Mouse (Mus musculus) olfactory bulb, adult 2 months (tissue): Measurements from ENCODE around the gene Wdfy2. TPM values are rescaled to one million over a fixed set of nuclear protein-coding genes. Genes with fewer than 3 reads are reported as not detected.
"Not testable (repeated sequence)": the region's sequence is repeated elsewhere in the genome, so short reads cannot be mapped to it uniquely, and the experiment has no call there.

Experiments used
- H3K27ac ChIP-seq: fragments of 200-500 bp; 2 replicates; pipeline ENCODE4 v1.5.1; 2012; ENCODE audit warnings: low read depth, low read length; ENCODE audit not compliant: insufficient read depth
- H3K4me1 ChIP-seq: fragments of 200-500 bp; 2 replicates; pipeline ENCODE4 v1.6.1; 2012; ENCODE audit warnings: low read length; ENCODE audit not compliant: control insufficient read depth, insufficient read depth
- H3K4me3 ChIP-seq: fragments of 200-500 bp; 2 replicates; pipeline ENCODE4 v1.5.1; 2012; ENCODE audit warnings: mild to moderate bottlenecking, low read depth, low read length, moderate library complexity; ENCODE audit not compliant: insufficient read depth
- CTCF ChIP-seq: fragments of 200-500 bp; IDR thresholded peaks from 2 replicates; pipeline ENCODE4 v1.5.1; 2012; ENCODE audit warnings: low read depth, mild to moderate bottlenecking, low read length, moderate library complexity; ENCODE audit not compliant: insufficient read depth
- POLR2A ChIP-seq: fragments of 200-500 bp; IDR thresholded peaks from 2 replicates; pipeline ENCODE4 v1.6.1; 2012; ENCODE audit warnings: mild to moderate bottlenecking, low read depth, low read length, moderate library complexity; ENCODE audit not compliant: insufficient read depth
- WGBS: fragments of 180-500 bp; shearing (Covaris S2); methylation state at CpG from one replicate; pipeline ENCODE4 v1.1.7; 2018; 5-methylcytosine and 5-hydroxymethylcytosine counted together
- polyA plus RNA-seq: library from polyadenylated mRNA; stranded (reverse); fragments of >200 nt; gene quantifications from 2 replicates; pipeline ENCODE4 v1.2.4, GENCODE M21; 2012; ENCODE audit warnings: low replicate concordance; ENCODE audit not compliant: missing spikeins, insufficient read depth, insufficient read length

Gene Wdfy2
- polyA plus RNA-seq, 1 experiment, result not detected

DNA sequence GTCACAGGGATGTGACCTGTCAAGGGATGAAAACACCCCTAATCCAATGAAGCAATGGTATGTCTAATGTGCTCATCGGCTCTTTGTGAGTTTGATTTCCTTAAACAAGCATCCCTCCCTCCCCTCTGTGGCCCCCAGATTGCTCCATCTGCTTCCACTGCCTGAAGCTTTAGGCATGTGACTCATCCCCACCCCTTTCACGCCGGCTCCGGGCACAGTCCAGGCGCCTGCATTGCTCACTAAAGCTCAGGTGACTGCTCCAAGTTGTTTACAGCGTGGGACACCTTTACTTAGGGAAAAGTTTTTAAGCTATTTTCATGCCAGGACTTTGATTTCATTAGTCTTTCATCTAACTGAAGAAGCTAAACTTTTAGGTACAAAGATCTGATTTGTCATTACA, 22.9 kb upstream of the Wdfy2 start:
- 80% methylated on average over 6 of the region's 6 CpGs for WGBS
- H3K27ac ChIP-seq, result no peak overlapping the region
- no peak overlapping the region for H3K4me3 ChIP-seq
- H3K4me1 ChIP-seq, result peaks cover 2% of the 10 kb centered on the region; the same call in 1 of the 2 replicates
- TF ChIP-seq CTCF (no peak), POLR2A (no peak)

- no peak overlapping the region for H3K4me3 ChIP-seq
- H3K27ac ChIP-seq, result no peak overlapping the region
- 74% methylated on average over 4 of the region's 4 CpGs for WGBS
- TF ChIP-seq POLR2A (no peak), CTCF (no peak)
- peaks cover 2% of the 10 kb centered on the region; the same call in 1 of the 2 replicates for H3K4me1 ChIP-seq
Measured at GRCm38 (mm10) chr14:62816827-62817226, 20.7 kb upstream of the Wdfy2 start.

DNA sequence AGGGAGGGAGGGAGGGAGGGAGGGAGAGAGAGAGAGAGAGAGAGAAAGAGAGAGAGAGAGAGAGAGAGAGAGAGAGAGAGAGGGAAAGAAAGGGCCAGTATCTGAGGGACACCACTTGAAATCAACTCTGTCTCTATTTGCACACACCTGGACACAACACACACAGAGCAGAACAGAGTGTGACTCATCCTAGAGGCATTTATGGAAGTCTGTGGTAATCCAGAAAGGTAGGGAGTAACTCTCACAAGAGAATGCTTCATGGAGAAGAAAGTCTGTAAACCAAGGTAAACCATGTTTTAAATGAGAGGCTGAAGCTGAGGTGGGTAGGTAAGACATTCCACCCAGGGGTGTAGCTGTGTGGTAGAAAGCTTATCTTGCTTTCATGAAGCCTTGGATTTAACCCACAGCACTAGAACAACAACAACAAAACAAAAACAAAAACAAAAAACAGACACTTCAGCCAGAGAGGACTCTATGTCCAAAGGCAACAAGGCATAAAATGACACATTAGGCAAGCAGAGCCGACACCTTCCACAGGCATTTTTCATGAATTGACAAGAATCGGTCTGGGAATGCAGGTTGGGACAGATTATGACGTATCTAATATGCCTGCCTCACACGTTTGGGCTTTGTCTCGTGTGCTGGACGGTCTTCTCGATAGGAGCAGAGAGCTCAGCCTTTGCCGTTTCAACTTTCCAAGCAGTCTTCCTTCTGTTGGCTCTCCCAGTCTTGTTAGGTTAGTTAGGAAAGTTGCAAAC, 11.7 kb upstream of the Wdfy2 start:
- TF ChIP-seq POLR2A, result no peak
- no peak for TF ChIP-seq CTCF
- H3K4me3 ChIP-seq, result no peak overlapping the region
- WGBS, result 92% methylated on average over 8 of the region's 8 CpGs
- H3K4me1 ChIP-seq, result no peaks in the 10 kb centered on the region
- no peak overlapping the region for H3K27ac ChIP-seq

- TF ChIP-seq CTCF, result no peak
- no peak for TF ChIP-seq POLR2A
- WGBS, result 64% methylated on average over 6 of the region's 6 CpGs
- 0 out of 2 replicates have a peak, but pooled peaks cover 2% of the 10 kb centered on the region for H3K4me1 ChIP-seq
- no peak overlapping the region for H3K27ac ChIP-seq
- no peak overlapping the region for H3K4me3 ChIP-seq
Measured at GRCm38 (mm10) chr14:62829291-62829690, 8.2 kb upstream of the Wdfy2 start.

DNA sequence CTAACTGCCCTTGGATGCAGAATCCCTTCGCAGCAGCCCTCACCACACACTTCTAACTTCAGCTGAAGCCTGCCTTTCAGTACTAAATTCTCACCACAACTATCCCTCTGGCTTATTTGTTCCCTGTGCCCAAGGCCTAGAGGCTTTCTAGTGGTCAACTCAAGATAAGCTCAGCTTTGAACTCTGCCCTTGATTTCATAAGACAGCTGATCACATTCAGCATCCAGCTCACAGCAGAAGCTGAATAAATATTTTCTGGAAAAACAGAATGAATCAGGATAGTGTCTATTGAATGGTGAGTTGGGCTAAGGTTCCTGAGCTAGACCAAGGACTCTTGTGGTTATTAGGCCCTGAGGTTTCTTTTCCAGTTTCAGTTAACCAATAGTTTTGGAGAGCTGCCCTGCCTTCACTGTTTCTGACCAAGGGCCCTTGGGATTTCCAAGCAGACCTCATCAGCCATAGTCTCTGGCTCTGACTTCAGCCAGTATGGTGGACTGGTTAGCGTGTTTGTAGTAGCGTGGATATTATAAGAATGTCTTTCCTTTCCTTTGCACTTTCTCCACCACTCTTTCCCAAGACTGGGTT, 5.7 kb upstream of the Wdfy2 start:
- H3K4me3 ChIP-seq, result no peak overlapping the region
- 0 out of 2 replicates have a peak, but pooled peaks cover 2% of the 10 kb centered on the region for H3K4me1 ChIP-seq
- H3K27ac ChIP-seq, result no peak overlapping the region
- 98% methylated on average over 3 of the region's 3 CpGs for WGBS
- TF ChIP-seq CTCF, result no peak
- TF ChIP-seq POLR2A, result no peak

DNA sequence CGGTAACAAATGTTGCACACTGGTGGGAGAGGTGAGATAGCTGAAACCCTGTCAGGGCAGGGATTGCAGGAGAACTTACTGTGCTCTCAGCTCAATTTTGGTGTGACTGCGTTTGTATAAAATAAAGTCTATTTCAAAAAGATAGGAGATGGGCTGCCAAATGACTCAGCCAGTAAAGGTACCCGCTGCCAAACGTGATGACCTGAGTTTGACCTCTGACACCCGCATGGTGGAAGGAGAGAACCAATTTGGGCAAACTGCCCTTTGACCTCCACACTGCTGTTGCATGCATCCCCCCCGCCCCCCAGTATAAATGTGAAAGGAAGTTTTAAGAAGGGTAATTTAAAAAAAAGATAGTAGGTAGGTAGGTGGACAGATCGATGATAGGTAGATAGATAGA, 4.4 kb upstream of the Wdfy2 start:
- no peak for TF ChIP-seq POLR2A
- no peak for TF ChIP-seq CTCF
- WGBS, result 91% methylated on average over 7 of the region's 7 CpGs
- Histone ChIP-seq H3K27ac (no peak overlapping the region), H3K4me3 (no peak overlapping the region), H3K4me1 (0 out of 2 replicates have a peak, but pooled peaks cover 2% of the 10 kb centered on the region)

- no peak overlapping the region for H3K27ac ChIP-seq
Measured at GRCm38 (mm10) chr14:62833541-62833940, 3.9 kb upstream of the Wdfy2 start.

DNA sequence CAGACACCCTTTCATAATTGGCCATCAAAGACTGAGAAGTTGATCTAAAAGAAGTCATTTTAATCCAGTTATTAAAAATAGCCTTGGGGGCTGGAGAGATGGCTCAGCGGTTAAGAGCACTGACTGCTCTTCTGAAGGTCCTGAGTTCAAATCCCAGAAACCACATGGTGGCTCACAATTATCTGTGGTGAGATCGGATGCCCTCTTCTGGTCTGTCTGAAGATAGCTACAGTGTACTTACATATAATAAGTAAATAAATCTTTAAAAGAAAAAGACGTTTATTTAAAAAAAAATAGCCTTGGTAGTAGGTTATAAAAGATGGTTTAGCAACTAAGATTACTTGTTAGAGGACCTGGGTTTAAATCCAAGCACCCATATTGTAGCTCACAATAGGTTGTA, 1.7 kb upstream of the Wdfy2 start:
- not testable (repeated sequence) for H3K27ac ChIP-seq, H3K4me1 ChIP-seq, H3K4me3 ChIP-seq
- WGBS, result 83% methylated on average over 3 of the region's 3 CpGs

More at GRCm38 (mm10) chr14:62833541-62833940, 3.9 kb upstream of the Wdfy2 start:
- 0 out of 2 replicates have a peak, but pooled peaks cover 2% of the 10 kb centered on the region for H3K4me1 ChIP-seq
- TF ChIP-seq CTCF (no peak), POLR2A (no peak)
- 56% methylated on average over 3 of the region's 3 CpGs for WGBS
- no peak overlapping the region for H3K4me3 ChIP-seq

DNA sequence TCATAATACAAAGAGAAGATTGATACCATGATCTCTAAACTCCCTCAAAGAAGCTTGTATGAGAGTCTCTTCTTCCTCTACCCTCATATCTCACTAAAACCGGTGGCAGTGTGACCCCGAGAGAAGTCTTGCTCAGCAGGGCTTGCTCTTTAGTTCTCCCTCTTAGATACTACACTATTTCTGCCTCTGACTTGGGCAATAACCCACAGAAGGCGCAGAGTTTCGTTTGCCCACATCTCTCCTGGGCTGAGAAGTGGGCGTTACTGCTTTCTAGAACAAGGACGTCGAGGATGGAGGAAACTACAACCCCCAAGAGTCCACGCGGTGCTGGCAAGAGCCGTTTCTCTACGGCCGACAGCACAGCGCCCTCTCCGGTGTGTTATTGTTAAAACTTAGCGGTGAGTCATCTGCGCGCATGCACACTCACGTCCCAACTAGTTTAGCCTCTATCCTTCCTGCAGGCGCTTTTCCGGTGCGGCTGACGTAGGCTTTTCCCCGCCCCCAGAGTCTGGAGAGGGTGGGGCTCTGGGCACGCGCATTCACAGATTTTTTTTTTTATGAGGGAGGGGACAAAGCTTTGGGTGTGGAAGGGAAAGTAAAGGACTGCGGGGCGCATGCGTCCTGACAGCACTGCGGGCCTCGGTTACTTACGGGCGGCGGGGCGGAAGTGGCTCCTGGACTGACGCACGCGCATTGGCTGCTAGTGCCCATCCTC, 395 bp upstream of the Wdfy2 start:
- Histone ChIP-seq H3K4me1 (0 out of 2 replicates have a peak, but pooled peaks cover 2% of the 10 kb centered on the region), H3K27ac (peak overlapping the region; percentile 41; the same call in 1 of the 2 replicates), H3K4me3 (peak overlapping the region; percentile 39)
- WGBS, result under 1% methylated on average over 37 of the region's 37 CpGs
- TF ChIP-seq CTCF, result peak; percentile 65
- peak; percentile 27; the same call in 1 of the 2 replicates for TF ChIP-seq POLR2A
